Mouse (Mus musculus) G1E (cell line): ENCODE data around the gene Bbs5.

Source experiments
- CTCF ChIP-seq: IDR thresholded peaks from 2 replicates; pipeline ENCODE4 v1.5.1; 2012; ENCODE audit warnings: low read depth, low read length, inconsistent platforms, mixed read lengths
- GATA1 ChIP-seq: IDR thresholded peaks from 2 replicates; pipeline ENCODE4 v1.6.1; 2012; ENCODE audit warnings: borderline replicate concordance, low read length, inconsistent platforms, mixed read lengths
- POLR2AphosphoS5 ChIP-seq: IDR thresholded peaks from 2 replicates; pipeline ENCODE4 v1.6.1; 2012; ENCODE audit warnings: low read depth, low read length, inconsistent platforms; ENCODE audit not compliant: insufficient replicate concordance

GRCm38 (mm10) chr2:69613237-69613636 is 33.7 kb upstream of the Bbs5 start:
- TF ChIP-seq CTCF (no peak), POLR2AphosphoS5 (no peak), GATA1 (no peak)
